Mouse (Mus musculus): ENCODE results near the gene C2cd2. TPM values are rescaled to one million over a fixed set of nuclear protein-coding genes. Genes with fewer than 3 reads are reported as not detected.

C2cd2 gene
- polyA plus RNA-seq, 1 experiment from 2014 or later = 10.0 TPM

DNA sequence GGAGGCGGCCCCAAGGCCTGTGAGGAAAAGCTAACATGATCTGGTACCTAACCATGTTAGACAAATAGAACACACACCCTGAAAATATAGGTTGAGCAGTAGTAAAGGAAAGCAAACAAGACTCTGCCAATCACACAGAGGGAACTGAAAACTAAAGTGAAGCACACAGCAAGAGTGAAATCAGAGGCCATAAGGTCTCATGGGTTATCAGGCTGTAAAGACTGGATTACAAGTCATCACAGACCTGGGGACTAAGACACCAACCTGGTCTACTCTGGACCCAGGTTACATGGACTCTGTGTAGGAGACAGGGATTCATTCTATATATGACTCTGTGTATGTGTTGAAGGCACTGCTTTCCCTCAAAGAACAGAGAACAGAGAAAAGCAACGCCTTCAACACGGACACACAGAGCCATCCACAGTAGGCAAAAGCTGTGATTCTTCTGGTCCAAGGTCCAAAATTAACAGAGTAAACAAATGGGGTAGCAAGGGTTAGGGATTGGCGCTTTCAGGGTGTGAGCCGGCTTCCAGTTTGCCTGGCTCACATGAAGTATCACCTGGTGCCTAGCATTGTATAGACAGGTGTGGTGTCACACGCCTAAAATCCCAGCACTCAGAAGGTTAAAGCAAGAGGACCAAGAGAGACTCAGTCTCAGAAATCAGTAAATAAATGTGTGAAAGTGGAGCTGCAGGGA lies 138.9 kb downstream of the C2cd2 start:
- no peak for ATAC-seq
- Histone ChIP-seq H3K4me3 (no peak overlapping the region), H3K4me1 (no peaks in the 10 kb centered on the region), H3K4me2 (no peak overlapping the region), H3K27me3 (no peaks in the 10 kb centered on the region), H3K36me3 (ENCODE audit: poor library complexity, severe bottlenecking) (peaks cover 84% of the 10 kb centered on the region), H3K9ac (no peak overlapping the region), H3K9me3 (replicated peaks) (no peaks in the 10 kb centered on the region), H3K27ac (no peak overlapping the region)
- 95% methylated on average over 6 of the region's 6 CpGs for WGBS

DNA sequence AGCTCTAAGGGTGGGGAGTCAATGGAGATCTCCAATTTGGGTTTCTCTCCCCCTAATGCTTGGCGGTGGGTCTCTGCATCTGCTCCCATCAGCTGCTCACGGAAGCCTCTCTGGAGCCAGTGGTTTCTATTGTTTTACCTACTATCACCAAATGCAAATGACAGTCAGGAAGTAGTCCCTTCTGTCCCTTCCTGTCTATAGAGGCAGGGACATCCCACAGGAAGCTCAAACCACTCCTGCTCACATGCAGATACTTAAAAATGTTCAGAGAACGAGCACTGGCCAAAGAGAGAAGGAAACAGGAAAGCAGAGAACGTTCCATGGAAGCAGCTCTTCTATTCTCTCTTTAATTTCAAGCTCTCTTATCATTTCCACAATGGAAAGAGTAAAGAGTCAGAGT lies 142.9 kb downstream of the C2cd2 start:
- no peaks in the 10 kb centered on the region for H3K4me1 ChIP-seq
- H3K36me3 ChIP-seq (ENCODE audit: poor library complexity, severe bottlenecking) = peaks cover 90% of the 10 kb centered on the region
- no peak overlapping the region for H3K27ac ChIP-seq
- 89% methylated on average over 4 of the region's 4 CpGs for WGBS
- no peaks in the 10 kb centered on the region for H3K27me3 ChIP-seq
- H3K4me3 ChIP-seq = no peak overlapping the region
- no peaks in the 10 kb centered on the region for H3K9me3 ChIP-seq (replicated peaks)
- H3K4me2 ChIP-seq = no peak overlapping the region
- no peak for ATAC-seq
- no peak overlapping the region for H3K9ac ChIP-seq

DNA sequence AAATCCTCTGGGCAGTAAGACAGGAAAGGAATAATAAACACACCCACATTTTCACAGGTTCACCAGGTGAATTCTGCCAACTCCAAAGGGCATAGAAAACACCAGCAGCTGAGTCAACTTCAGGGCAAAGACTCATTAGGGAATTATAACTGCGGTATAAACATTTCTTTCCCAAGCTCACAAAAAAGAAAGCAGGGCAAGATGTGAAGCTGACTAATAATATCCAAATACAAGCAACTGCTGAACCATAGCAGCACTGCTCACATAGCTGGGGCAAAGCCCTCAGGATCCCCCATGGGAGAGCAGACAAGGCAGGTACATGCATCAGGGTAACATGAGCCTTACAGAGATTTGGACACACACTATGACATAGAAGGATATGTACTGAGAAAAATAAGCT lies 145.0 kb downstream of the C2cd2 start:
- peaks cover 98% of the 10 kb centered on the region for H3K36me3 ChIP-seq (ENCODE audit: poor library complexity, severe bottlenecking)
- ATAC-seq = no peak
- WGBS = 91% methylated on average over 1 of the region's 1 CpGs
- H3K4me3 ChIP-seq = no peak overlapping the region
- no peaks in the 10 kb centered on the region for H3K27me3 ChIP-seq
- no peaks in the 10 kb centered on the region for H3K9me3 ChIP-seq (replicated peaks)
- no peak overlapping the region for H3K9ac ChIP-seq
- no peaks in the 10 kb centered on the region for H3K4me1 ChIP-seq
- no peak overlapping the region for H3K27ac ChIP-seq
- H3K4me2 ChIP-seq = no peak overlapping the region

DNA sequence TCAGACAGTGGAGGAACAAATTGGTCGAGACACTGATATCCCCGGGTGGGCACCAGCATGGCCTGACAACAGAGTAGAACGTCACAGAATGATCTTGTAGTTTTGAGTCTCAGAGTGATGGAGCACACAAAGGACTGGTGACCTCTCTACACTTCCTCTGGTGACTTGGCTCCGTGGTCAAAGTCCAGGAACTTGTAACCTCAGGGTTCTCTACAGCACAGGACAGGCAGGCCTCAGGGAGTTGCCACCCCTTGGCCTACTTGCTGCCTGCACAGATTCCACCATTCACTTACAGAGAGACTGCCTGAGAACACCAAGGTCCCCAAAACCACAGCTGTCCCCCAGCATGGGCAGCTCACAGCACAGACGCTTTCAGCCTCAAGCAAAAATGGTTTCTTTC lies 147.1 kb downstream of the C2cd2 start:
- WGBS = 93% methylated on average over 5 of the region's 5 CpGs
- Histone ChIP-seq H3K27ac (no peak overlapping the region), H3K36me3 (ENCODE audit: poor library complexity, severe bottlenecking) (peaks cover 98% of the 10 kb centered on the region), H3K4me1 (no peaks in the 10 kb centered on the region), H3K4me2 (no peak overlapping the region), H3K9ac (no peak overlapping the region), H3K27me3 (no peaks in the 10 kb centered on the region), H3K9me3 (replicated peaks) (no peaks in the 10 kb centered on the region), H3K4me3 (no peak overlapping the region)
- ATAC-seq = no peak

DNA sequence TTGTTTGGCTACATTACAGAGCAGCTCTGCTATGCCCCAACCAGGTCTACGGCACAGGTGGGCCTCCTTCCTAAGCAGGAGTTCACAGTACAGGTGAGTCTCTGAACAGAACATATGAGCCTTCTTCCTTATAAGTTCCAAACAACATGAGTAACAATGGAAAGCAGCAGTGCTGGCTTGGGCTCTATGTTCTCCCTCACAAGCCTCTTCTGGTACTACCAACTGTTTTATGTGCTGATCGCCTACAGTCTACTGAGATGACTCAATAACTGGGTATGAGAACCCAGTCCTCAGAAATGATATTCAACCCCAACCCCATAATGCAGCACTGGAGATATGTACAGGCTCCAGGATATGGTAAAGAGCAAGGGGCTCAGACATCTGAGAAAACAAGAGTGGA lies 148.3 kb downstream of the C2cd2 start:
- Histone ChIP-seq H3K4me2 (no peak overlapping the region), H3K9me3 (replicated peaks) (no peaks in the 10 kb centered on the region), H3K27ac (no peak overlapping the region), H3K4me1 (no peaks in the 10 kb centered on the region), H3K27me3 (no peaks in the 10 kb centered on the region), H3K9ac (no peak overlapping the region), H3K4me3 (no peak overlapping the region), H3K36me3 (ENCODE audit: poor library complexity, severe bottlenecking) (peaks cover 98% of the 10 kb centered on the region)
- ATAC-seq = no peak
- 99% methylated on average over 2 of the region's 2 CpGs for WGBS

DNA sequence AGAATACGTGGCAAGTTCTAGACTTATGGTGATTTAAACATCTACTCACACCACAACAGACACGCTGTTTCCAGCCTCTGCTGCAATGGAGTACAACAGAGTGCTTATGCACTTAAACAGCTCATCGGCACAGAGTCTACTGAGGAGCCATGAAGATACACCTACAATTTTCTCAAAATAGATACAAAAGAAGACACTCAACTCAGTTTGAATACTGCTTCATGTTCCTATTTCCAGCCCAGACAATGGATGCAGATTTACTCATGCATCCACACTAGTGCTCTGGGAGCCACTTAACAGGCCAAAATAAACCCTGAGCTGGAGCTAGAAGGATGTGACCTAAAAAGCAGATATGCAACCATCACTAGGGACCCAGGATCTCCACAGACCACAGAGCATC lies 153.5 kb downstream of the C2cd2 start:
- no peak overlapping the region for H3K4me2 ChIP-seq
- WGBS = 96% methylated on average over 3 of the region's 3 CpGs
- H3K9ac ChIP-seq = no peak overlapping the region
- H3K4me3 ChIP-seq = no peak overlapping the region
- no peaks in the 10 kb centered on the region for H3K9me3 ChIP-seq (replicated peaks)
- no peaks in the 10 kb centered on the region for H3K4me1 ChIP-seq
- no peak overlapping the region for H3K27ac ChIP-seq
- no peaks in the 10 kb centered on the region for H3K27me3 ChIP-seq
- H3K36me3 ChIP-seq (ENCODE audit: poor library complexity, severe bottlenecking) = peaks cover 98% of the 10 kb centered on the region
- no peak for ATAC-seq

DNA sequence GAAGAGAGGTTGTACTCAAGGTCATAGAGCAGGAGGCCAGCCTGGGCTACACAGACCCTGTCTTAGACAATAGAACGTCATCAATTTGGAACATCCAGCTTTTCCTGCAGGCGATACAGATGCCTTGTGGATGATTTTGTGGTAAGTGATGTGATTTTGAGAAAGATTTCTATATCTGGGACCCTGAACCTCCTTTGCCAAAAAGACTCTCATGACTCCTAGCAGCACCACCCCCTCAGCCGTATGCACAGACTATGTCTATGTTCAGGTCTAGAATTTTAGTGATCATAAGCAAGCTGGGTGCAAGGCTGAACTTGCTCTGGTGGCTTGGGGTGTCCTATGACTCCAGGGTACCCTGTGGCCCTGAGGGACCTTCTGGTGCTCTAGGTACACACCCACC lies 156.8 kb downstream of the C2cd2 start:
- peaks cover 96% of the 10 kb centered on the region for H3K36me3 ChIP-seq (ENCODE audit: poor library complexity, severe bottlenecking)
- H3K9me3 ChIP-seq (replicated peaks) = no peaks in the 10 kb centered on the region
- no peak overlapping the region for H3K4me2 ChIP-seq
- ATAC-seq = no peak; the same call in 1 of the 2 replicates
- no peaks in the 10 kb centered on the region for H3K4me1 ChIP-seq
- no peaks in the 10 kb centered on the region for H3K27me3 ChIP-seq
- WGBS = 87% methylated on average over 3 of the region's 3 CpGs
- no peak overlapping the region for H3K27ac ChIP-seq
- H3K9ac ChIP-seq = no peak overlapping the region
- H3K4me3 ChIP-seq = no peak overlapping the region

Small RNAs within 50 kb of the gene (microRNA-seq; reads per million reads assigned to microRNA genes)
- not detected for gene Mir6964

Other genes with a start within 250 kb of the C2cd2 start
- 0.25 and 0.33 TPM in 2 replicates for gene Ripk4, start 198.8 kb downstream of the C2cd2 start, polyA plus RNA-seq (2015; fragmentation: Nextera tagmentation; extraction: Ambion mirVana)
- 16.8 and 17.2 TPM in 2 replicates for gene Prdm15, start 110.7 kb downstream of the C2cd2 start, polyA plus RNA-seq (2015; fragmentation: Nextera tagmentation; extraction: Ambion mirVana)
- gene Zbtb21, start within 50 bp of the C2cd2 start, polyA plus RNA-seq (2015; fragmentation: Nextera tagmentation; extraction: Ambion mirVana) = 12.6 and 12.9 TPM in 2 replicates
- 18.2 and 25.3 TPM in 2 replicates for gene B230307C23Rik, start 34.7 kb upstream of the C2cd2 start, polyA plus RNA-seq (2015; fragmentation: Nextera tagmentation; extraction: Ambion mirVana)
- 21.7 and 23.6 TPM in 2 replicates for gene A630089N07Rik, start 119.9 kb upstream of the C2cd2 start, polyA plus RNA-seq (2015; fragmentation: Nextera tagmentation; extraction: Ambion mirVana)